Mouse (Mus musculus): ENCODE measurements around the gene Rpl19.

Gene Rpl19

DNA sequence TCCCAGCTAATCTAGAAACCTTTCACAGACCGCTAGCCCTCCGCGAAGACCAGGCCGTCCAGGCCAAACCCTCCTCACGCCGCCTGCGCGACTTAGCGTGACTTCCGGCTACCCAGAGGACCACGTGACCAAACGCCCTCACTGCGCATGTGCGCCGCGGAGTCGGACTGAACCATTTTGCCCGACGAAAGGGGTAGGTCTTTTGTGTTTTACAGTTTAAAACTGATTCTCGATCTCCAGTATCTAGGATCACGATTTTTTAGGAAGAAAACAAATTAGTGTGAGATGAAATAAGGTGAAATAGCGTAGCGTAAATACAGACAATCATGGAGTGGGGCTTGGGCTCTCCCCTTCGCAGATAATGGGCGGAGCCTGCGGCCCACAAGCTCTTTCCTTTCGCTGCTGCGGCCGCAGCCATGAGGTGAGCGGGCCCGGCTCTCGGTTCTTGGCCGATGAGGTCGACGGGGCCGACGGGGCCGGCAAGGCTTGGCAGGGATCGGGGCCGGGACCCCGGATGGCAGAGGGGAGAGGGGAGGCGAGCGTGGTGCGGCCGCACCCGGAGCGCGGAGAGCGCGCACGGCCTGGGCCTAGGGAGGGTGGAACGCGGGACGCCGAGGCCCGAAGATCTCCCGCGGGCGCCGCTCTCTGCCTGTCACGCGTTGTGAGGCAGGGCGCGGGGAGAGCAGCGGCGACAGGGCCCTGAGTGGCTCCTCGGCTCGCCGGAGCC is at the start of gene Rpl19:
TSS of gene Rpl19 (plus strand) at position 141 of the 727 bp plus-strand sequence.
- peak; percentile 93 for DNase-seq (ENCODE audit: low spot score)

GRCm38 (mm10) chr11:97977797-97978196 is 48.7 kb upstream of the Rpl19 start:
- no peak for DNase-seq (ENCODE audit: low spot score)

GRCm38 (mm10) chr11:97978392-97978791 is 48.1 kb upstream of the Rpl19 start:
- no peak for DNase-seq (ENCODE audit: low spot score)

DNA sequence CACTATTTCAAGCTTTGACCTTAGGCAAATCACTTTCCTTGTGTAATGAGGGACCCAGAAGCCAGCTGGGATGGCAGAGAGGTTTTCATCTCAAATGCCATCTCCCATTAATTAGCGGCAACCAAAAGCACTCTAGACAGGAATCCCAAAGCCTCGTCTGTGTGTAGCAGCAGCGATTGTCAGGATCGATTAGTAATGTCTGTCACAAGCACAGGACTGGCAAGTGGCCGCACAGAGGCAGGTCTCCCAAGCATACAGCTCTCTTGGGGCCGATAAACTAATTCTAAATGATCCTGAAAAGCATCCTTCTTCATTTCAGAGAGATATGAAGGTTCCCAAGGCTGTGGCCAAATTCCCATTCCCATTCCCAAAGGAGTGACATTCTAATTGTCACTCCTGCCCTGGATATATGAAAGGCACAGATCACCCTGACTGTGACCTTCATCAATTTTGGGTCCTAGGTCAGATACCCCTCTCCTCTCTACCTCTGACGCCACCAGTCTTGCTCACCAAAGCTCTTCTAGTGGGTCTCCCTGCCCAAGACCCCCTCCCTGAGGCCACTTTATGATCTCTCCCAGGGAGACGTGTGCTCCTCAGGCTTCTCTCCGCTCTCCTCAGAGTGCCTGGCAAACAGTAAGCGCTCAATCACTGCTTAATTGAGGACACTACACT is 46.5 kb upstream of the Rpl19 start:
- no peak for DNase-seq (ENCODE audit: low spot score)

DNA sequence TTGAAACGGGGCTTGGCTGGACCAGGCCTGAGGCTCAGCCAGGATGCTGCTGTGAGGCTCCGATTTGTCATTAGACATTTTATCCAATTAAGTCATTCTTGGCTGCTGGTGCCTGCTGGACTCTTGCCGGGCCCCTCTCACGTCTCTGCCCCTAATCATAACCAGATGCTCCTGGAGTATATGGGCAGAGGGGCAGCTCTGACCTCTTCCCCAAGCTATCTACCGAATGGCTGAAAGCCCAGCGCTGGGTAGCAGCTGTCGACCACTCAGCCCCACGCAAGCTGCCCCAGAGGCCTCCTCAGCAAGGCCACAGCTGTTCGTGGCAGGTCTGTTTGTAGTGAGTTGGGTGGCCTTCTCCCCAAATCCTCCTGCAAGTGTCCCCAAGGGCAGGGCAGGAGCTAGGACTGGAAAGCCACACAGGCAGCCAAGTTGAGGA is 46.0 kb upstream of the Rpl19 start:
- no peak for DNase-seq (ENCODE audit: low spot score)

GRCm38 (mm10) chr11:97982721-97983120 is 43.8 kb upstream of the Rpl19 start:
- DNase-seq (ENCODE audit: low spot score) = no peak

- no peak for DNase-seq (ENCODE audit: low spot score)
Observed at GRCm38 (mm10) chr11:97983506-97983905, 43.0 kb upstream of the Rpl19 start.

DNA sequence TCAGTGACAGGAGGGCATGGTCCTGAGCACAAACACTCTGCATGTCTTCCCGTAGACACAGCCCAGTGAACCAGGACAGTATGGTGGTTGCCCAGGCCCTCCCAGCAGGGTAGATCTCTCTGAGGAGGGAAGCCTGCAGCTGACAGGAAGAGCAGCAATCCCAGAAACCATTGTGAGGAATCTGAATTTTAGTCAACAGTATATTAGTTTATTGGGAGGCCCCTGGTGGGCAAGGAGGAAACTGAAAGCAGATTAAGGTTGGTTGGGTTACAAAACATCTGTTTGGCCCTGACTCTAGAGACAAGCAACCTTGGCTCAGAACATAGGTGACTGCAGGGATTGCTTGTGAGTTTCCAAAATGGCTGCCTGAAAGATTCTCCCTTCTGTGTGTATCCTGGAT is 42.5 kb upstream of the Rpl19 start:
- no peak for DNase-seq (ENCODE audit: low spot score)

GRCm38 (mm10) chr11:97985727-97986677 is 40.5 kb upstream of the Rpl19 start, which contains the start of gene Plxdc1:
TSS of gene Plxdc1 (minus strand) at chr11:97986444.
- DNase-seq (ENCODE audit: low spot score) = no peak

DNA sequence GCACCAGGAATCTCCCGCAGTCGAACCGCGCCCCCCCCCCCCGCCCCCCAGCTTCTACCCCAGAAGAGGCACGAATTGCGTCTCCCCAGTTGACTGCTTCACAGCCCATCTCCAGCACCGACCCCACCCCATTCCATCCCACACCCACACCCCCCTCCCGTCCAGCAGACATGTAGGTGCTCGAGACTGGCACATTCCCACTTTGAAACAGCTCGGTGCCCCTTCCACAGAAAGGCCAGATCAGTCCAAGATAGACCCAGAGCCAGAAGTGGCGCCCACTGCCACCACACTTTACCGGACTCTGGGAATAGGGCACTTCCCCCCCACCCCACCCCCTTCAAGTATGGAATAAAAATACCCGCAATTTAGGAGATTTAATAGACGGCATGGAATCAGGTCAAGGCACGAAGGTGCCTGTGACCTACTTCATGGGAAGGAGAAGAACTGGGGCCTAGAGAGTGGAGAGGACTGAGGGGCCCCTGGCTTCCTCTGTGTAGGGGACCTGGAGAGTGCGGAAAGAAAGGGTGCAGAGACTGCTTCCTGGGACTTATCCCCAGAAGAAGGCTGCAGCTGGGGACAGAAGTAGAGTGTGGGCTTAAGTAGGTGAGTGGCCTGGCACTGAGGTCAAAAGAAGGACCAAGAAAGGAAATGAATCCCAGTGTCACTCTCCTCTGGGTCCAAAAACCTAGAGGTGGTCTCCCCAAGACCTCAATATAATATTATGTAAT is 39.6 kb upstream of the Rpl19 start:
- DNase-seq (ENCODE audit: low spot score) = no peak

- DNase-seq (ENCODE audit: low spot score) = peak; percentile 95
Observed at GRCm38 (mm10) chr11:97987551-97988526, 38.7 kb upstream of the Rpl19 start.

GRCm38 (mm10) chr11:97988530-97989096 is 37.9 kb upstream of the Rpl19 start:
- peak; percentile 93 for DNase-seq (ENCODE audit: low spot score)

- peak; percentile 87 for DNase-seq (ENCODE audit: low spot score)
Observed at GRCm38 (mm10) chr11:97994539-97995100, 31.9 kb upstream of the Rpl19 start.

DNA sequence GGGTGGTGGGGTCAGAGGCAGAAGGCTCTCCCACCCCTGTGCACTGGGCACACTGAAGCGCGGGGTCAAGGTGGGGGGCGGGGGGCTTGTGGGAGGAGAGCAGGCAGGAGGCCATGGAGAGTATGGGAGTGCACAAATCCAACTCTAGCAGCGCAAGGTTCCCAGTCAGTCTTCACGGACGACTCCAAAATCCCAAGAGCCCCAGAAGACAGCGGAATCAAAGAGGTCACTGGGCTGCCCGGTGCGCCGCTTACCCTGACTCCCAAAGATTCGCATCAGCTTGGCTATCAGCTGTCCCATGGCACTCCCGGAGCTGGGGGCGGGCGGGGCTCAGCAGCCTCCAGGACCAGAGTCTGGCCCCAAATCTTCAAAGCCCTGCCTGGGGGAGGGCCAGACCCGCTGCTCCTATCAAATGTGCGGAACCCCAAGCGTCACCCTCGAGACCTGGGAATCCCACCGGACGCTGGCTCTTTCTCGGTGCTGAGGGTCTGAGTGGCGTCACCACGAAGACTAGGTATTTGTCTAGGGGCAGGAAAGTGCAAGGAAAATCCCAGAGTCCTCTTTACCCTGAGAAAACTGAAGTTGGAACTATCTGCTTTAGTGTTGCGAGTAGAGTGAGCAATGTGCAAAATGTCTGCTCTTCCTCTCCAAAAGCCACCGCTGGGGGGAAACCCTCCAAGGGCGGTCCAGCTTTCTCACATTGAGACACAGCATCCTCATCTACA is 30.8 kb upstream of the Rpl19 start, which contains the start of gene Arl5c:
TSS of gene Arl5c (minus strand) at position 618 of the 725 bp plus-strand sequence.
- DNase-seq (ENCODE audit: low spot score) = no peak

GRCm38 (mm10) chr11:97996691-97997090 is 29.8 kb upstream of the Rpl19 start:
- no peak for DNase-seq (ENCODE audit: low spot score)

- DNase-seq (ENCODE audit: low spot score) = no peak
Observed at GRCm38 (mm10) chr11:97997387-97997960, 29.0 kb upstream of the Rpl19 start.

DNA sequence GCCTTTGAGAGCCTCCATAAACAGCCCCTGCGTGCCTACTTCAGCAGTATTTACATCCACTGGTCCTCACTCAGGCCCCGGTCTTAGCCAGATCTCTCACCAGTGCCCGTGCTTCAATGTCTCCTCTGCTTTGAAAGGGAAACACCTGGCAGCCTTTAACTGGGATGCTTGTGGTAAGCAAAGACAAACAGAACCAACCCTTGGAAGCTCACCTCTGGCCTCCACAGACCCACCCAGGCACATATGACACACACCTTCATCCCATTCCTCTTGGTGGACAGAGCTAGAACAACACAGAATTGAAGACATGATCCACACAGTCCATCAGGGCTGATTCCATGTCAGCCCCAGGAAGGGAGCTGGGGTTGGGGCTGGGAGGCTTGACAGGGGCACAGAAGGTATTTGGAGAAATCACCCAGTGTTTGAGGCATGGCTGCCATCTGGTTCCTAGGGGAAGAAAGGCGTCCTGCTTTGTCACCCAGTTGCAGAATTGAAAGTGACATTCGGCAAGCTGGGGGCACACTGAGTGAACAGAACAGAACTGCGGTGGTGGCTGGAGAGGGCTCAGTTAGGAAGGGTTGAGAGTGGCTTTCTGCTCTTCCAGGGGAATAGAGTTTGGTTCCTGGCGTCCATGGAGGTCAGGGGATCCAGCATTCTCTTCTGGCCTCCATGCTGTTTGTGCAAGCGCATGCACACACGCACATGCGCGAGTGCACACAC is 28.3 kb upstream of the Rpl19 start:
- DNase-seq (ENCODE audit: low spot score) = no peak
